Mouse (Mus musculus): Measurements from ENCODE around the gene Zfp954. TPM values are rescaled to one million over a fixed set of nuclear protein-coding genes. Genes with fewer than 3 reads are reported as not detected.

Gene Zfp954
- polyA plus RNA-seq, 1 experiment from 2014 or later: 23.1 TPM

Other genes with a start within 250 kb of the Zfp954 start
- gene Aurkc, start 126.2 kb downstream of the Zfp954 start, polyA plus RNA-seq (2015; fragmentation: Nextera tagmentation; extraction: Ambion mirVana): not detected in 2 replicates
- 10.3 and 12.8 TPM in 2 replicates for gene Zfp773, start 15.3 kb upstream of the Zfp954 start, polyA plus RNA-seq (2015; fragmentation: Nextera tagmentation; extraction: Ambion mirVana)
- 2.5 and 3.3 TPM in 2 replicates for gene Zfp418, start 49.8 kb upstream of the Zfp954 start, polyA plus RNA-seq (2015; fragmentation: Nextera tagmentation; extraction: Ambion mirVana)
- gene Zfp772, start 88.5 kb upstream of the Zfp954 start, polyA plus RNA-seq (2015; fragmentation: Nextera tagmentation; extraction: Ambion mirVana): 9.7 and 10.4 TPM in 2 replicates
- gene Vmn2r29, start 125.8 kb upstream of the Zfp954 start, polyA plus RNA-seq (2015; fragmentation: Nextera tagmentation; extraction: Ambion mirVana): 1.9 and 2.0 TPM in 2 replicates
- 14.6 and 15.0 TPM in 2 replicates for gene Gm45844, start 156.8 kb upstream of the Zfp954 start, polyA plus RNA-seq (2015; fragmentation: Nextera tagmentation; extraction: Ambion mirVana)
- 213 and 216 TPM in 2 replicates for gene Clcn4, start 179.4 kb upstream of the Zfp954 start, polyA plus RNA-seq (2015; fragmentation: Nextera tagmentation; extraction: Ambion mirVana)
- gene Vmn2r30, start 216.1 kb upstream of the Zfp954 start, polyA plus RNA-seq (2015; fragmentation: Nextera tagmentation; extraction: Ambion mirVana): not detected in 2 replicates